Mouse (Mus musculus): ENCODE data around the gene Kcna1. TPM values are rescaled to one million over a fixed set of nuclear protein-coding genes. Genes with fewer than 3 reads are reported as not detected.
A peak's percentile ranks its signal among the peaks of the same experiment; 100 is the strongest.

Gene Kcna1
- total and polyA plus RNA-seq, 3 experiments, result not detected

DNA sequence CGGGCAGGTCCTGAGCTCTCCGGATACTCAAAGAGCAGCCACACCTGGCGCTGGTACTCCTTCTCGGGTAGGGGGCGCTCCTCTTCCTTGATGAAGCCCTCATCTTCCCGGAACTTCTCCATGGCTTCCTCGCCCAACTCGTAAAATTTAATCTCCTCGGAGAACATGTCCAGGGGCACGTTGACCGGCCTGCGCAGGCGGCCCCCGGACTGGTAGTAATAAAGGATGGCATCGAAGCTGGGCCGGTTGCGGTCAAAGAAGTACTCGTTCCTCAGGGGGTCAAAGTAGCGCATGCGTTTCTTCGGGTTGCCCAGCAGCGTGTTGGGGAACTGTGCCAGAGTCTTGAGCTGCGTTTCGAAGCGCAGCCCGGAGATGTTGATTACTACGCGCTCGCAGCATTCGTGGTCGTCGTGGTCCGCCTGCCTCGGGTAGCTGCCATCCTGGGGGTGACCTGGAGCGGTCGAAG is 3.3 kb downstream of the Kcna1 start:
- Histone ChIP-seq H3K9me3 (replicated peaks; ENCODE audit: low read length) (no peaks in the 10 kb centered on the region), H3K9ac (ENCODE audit: insufficient read depth, low read depth) (no peak overlapping the region), H3K4me2 (ENCODE audit: insufficient read depth, low read depth, poor library complexity, severe bottlenecking) (no peak overlapping the region), H3K27me3 (replicated peaks) (peaks cover 92% of the 10 kb centered on the region), H3K79me2 (replicated peaks; ENCODE audit: control insufficient read depth, extremely low read depth, insufficient read depth, poor library complexity, severe bottlenecking) (no peaks in the 10 kb centered on the region), H3K4me3 (replicated peaks in 1 of 3; ENCODE audit: low read depth in 2 of 3, low read length in 2 of 3, poor library complexity in 1 of 3) (no peak overlapping the region), H3K4me1 (ENCODE audit: control insufficient read depth in 1 of 2, insufficient read depth in 2 of 2) (no peaks in the 10 kb centered on the region), H3K27ac (ENCODE audit: insufficient read depth, low read depth) (no peak overlapping the region), H3K36me3 (replicated peaks in 1 of 2; ENCODE audit: control insufficient read depth in 1 of 2, insufficient read depth in 1 of 2, low read length in 1 of 2) (no peaks in the 10 kb centered on the region)
- in situ Hi-C loops (cut with MboI; ENCODE audit: low pct_ligation_motif_present, low pct_unique_long_range_greater_than_20kb, low sequenced_read_pairs) (no loop called here), dilution Hi-C loops (cut with MboI; ENCODE audit: extremely low pct_ligation_motif_present, extremely low pct_unique_long_range_greater_than_20kb, low sequenced_read_pairs) (no loop called here)
- no peak for TF ChIP-seq TCF12 (IDR thresholded peaks at IDR 0.05; ENCODE audit: low read depth, low read length)
- peak in 1 of 2 experiments; percentile 29; a peak in 1 of 4 replicates for TF ChIP-seq CTCF (conservative IDR thresholded peaks at IDR 0.05 in 1 of 2, IDR thresholded peaks at IDR 0.05 in 1 of 2; ENCODE audit: low read depth in 2 of 2, low read length in 2 of 2)
- DNase-seq (ENCODE audit: extremely low read depth), result no peak

DNA sequence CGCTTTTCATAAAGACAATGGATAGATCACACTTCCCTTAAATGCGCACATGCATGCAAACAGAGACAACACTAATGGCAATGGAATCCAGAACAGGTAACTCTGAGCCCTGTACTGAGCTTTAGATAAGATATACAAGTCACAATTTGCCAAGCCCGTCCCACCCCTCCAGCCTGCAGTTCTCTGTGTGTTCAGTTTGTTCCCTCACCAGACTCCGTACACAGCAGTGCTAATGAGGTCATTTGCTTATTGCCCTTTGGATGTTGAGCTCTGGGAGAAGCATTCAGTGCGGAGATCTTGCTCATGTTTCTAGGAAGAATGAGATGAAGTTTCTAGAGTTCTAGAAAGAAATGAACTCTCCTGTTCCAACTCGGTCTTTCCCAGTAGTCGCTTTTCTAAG is 17.7 kb downstream of the Kcna1 start:
- Histone ChIP-seq H3K9me3 (replicated peaks; ENCODE audit: low read length) (no peaks in the 10 kb centered on the region), H3K4me1 (ENCODE audit: control insufficient read depth in 1 of 2, insufficient read depth in 2 of 2) (no peaks in the 10 kb centered on the region), H3K27me3 (replicated peaks) (peaks cover 91% of the 10 kb centered on the region), H3K9ac (ENCODE audit: insufficient read depth, low read depth) (no peak overlapping the region), H3K27ac (ENCODE audit: insufficient read depth, low read depth) (no peak overlapping the region), H3K4me2 (ENCODE audit: insufficient read depth, low read depth, poor library complexity, severe bottlenecking) (no peak overlapping the region), H3K79me2 (replicated peaks; ENCODE audit: control insufficient read depth, extremely low read depth, insufficient read depth, poor library complexity, severe bottlenecking) (no peaks in the 10 kb centered on the region), H3K36me3 (replicated peaks in 1 of 2; ENCODE audit: control insufficient read depth in 1 of 2, insufficient read depth in 1 of 2, low read length in 1 of 2) (no peaks in the 10 kb centered on the region), H3K4me3 (replicated peaks in 1 of 3; ENCODE audit: low read depth in 2 of 3, low read length in 2 of 3, poor library complexity in 1 of 3) (no peak overlapping the region)
- TF ChIP-seq POLR2AphosphoS2 (IDR thresholded peaks at IDR 0.05; ENCODE audit: low read depth, low read length) (no peak), MYC (IDR thresholded peaks at IDR 0.05; ENCODE audit: low read depth, low read length) (no peak), POLR2A (IDR thresholded peaks at IDR 0.05; ENCODE audit: low read depth, low read length) (no peak), HCFC1 (IDR thresholded peaks at IDR 0.05; ENCODE audit: low read depth, low read length) (no peak), USF1 (IDR thresholded peaks at IDR 0.05; ENCODE audit: low read depth, low read length) (no peak)
- dilution Hi-C loops (cut with MboI; ENCODE audit: extremely low pct_ligation_motif_present, extremely low pct_unique_long_range_greater_than_20kb, low sequenced_read_pairs), result no loop called here
- DNase-seq (ENCODE audit: extremely low read depth), result no peak
- in situ Hi-C loops (cut with MboI; ENCODE audit: low pct_ligation_motif_present, low pct_unique_long_range_greater_than_20kb, low sequenced_read_pairs), result no loop called here

- dilution Hi-C loops (cut with MboI; ENCODE audit: extremely low pct_ligation_motif_present, extremely low pct_unique_long_range_greater_than_20kb, low sequenced_read_pairs) (no loop called here), in situ Hi-C loops (cut with MboI; ENCODE audit: low pct_ligation_motif_present, low pct_unique_long_range_greater_than_20kb, low sequenced_read_pairs) (no loop called here)
- TF ChIP-seq POLR2AphosphoS2 (IDR thresholded peaks at IDR 0.05; ENCODE audit: low read depth, low read length), result no peak
These were observed 27.7 kb downstream of the Kcna1 start for GRCm38 (mm10) chr6:126618455-126618854.

DNA sequence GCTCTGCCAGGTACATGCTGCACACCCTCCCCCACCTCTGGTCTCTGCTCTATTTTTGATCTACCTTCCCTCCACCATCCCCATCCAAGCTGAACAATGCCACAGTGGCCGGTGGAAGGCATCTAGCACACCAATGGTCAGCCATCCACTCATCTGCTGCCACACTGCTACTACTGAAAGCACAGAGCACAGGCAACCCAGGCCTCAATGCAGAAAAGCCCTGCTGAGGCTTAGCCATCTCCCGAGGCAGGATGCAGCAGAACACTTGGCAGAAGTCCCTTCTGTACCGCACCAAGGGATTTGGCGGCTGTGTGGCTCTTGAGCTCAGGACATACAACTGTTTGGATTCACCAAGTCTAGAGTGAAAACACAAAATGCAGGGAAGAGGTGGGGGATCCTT is 35.4 kb downstream of the Kcna1 start:
- Histone ChIP-seq H3K79me2 (replicated peaks; ENCODE audit: control insufficient read depth, extremely low read depth, insufficient read depth, poor library complexity, severe bottlenecking) (no peaks in the 10 kb centered on the region), H3K4me1 (ENCODE audit: control insufficient read depth in 1 of 2, insufficient read depth in 2 of 2) (no peaks in the 10 kb centered on the region), H3K4me2 (ENCODE audit: insufficient read depth, low read depth, poor library complexity, severe bottlenecking) (no peak overlapping the region), H3K27ac (ENCODE audit: insufficient read depth, low read depth) (no peak overlapping the region), H3K9ac (ENCODE audit: insufficient read depth, low read depth) (no peak overlapping the region), H3K27me3 (replicated peaks) (peaks cover 93% of the 10 kb centered on the region), H3K9me3 (replicated peaks; ENCODE audit: low read length) (no peaks in the 10 kb centered on the region), H3K36me3 (replicated peaks in 1 of 2; ENCODE audit: control insufficient read depth in 1 of 2, insufficient read depth in 1 of 2, low read length in 1 of 2) (no peaks in the 10 kb centered on the region), H3K4me3 (replicated peaks in 1 of 3; ENCODE audit: low read depth in 2 of 3, low read length in 2 of 3, poor library complexity in 1 of 3) (no peak overlapping the region)
- dilution Hi-C loops (cut with MboI; ENCODE audit: extremely low pct_ligation_motif_present, extremely low pct_unique_long_range_greater_than_20kb, low sequenced_read_pairs) (no loop called here), in situ Hi-C loops (cut with MboI; ENCODE audit: low pct_ligation_motif_present, low pct_unique_long_range_greater_than_20kb, low sequenced_read_pairs) (no loop called here)
- TF ChIP-seq JUND (conservative IDR thresholded peaks at IDR 0.05; ENCODE audit: low read depth, low read length) (no peak), ETS1 (conservative IDR thresholded peaks at IDR 0.05; ENCODE audit: low read depth, low read length) (no peak)
- no peak for DNase-seq (ENCODE audit: extremely low read depth)

More at GRCm38 (mm10) chr6:126618455-126618854, 27.7 kb downstream of the Kcna1 start:
- no peak overlapping the region for H3K9ac ChIP-seq (ENCODE audit: insufficient read depth, low read depth)
- H3K4me3 ChIP-seq (replicated peaks in 1 of 3; ENCODE audit: low read depth in 2 of 3, low read length in 2 of 3, poor library complexity in 1 of 3), result no peak overlapping the region
- peaks cover 2% of the 10 kb centered on the region for H3K9me3 ChIP-seq (replicated peaks; ENCODE audit: low read length)
- H3K27me3 ChIP-seq (replicated peaks), result peaks cover 98% of the 10 kb centered on the region
- H3K79me2 ChIP-seq (replicated peaks; ENCODE audit: control insufficient read depth, extremely low read depth, insufficient read depth, poor library complexity, severe bottlenecking), result no peaks in the 10 kb centered on the region
- no peak overlapping the region for H3K4me2 ChIP-seq (ENCODE audit: insufficient read depth, low read depth, poor library complexity, severe bottlenecking)
- no peaks in the 10 kb centered on the region for H3K36me3 ChIP-seq (replicated peaks in 1 of 2; ENCODE audit: control insufficient read depth in 1 of 2, insufficient read depth in 1 of 2, low read length in 1 of 2)
- DNase-seq (ENCODE audit: extremely low read depth), result no peak
- no peaks in the 10 kb centered on the region for H3K4me1 ChIP-seq (ENCODE audit: control insufficient read depth in 1 of 2, insufficient read depth in 2 of 2)
- H3K27ac ChIP-seq (ENCODE audit: insufficient read depth, low read depth), result no peak overlapping the region
